Mouse (Mus musculus) erythroblast, embryonic 14.5 days (primary cell): ENCODE data around the gene Man2a2. TPM values are rescaled to one million over a fixed set of nuclear protein-coding genes. Genes with fewer than 3 reads are reported as not detected.
"Not testable (repeated sequence)": the region's sequence is repeated elsewhere in the genome, so short reads cannot be mapped to it uniquely, and the experiment has no call there.

Source experiments
- H3K27me3 ChIP-seq: 2 replicates; pipeline ENCODE4 v1.6.1; 2012; ENCODE audit warnings: inconsistent platforms; ENCODE audit not compliant: control insufficient read depth
- H3K36me3 ChIP-seq: 2 replicates; pipeline ENCODE4 v1.6.1; 2012; ENCODE audit warnings: mild to moderate bottlenecking, inconsistent platforms; ENCODE audit not compliant: control insufficient read depth
- H3K4me1 ChIP-seq: 2 replicates; pipeline ENCODE4 v1.6.1; 2012; ENCODE audit warnings: inconsistent platforms; ENCODE audit not compliant: control insufficient read depth
- H3K4me3 ChIP-seq: replicated peaks from 2 replicates; pipeline ENCODE3; 2012; ENCODE audit warnings: moderate library complexity, mild to moderate bottlenecking, inconsistent platforms
- H3K9me3 ChIP-seq: 2 replicates; pipeline ENCODE4 v1.6.1; 2012; ENCODE audit warnings: low read length, inconsistent platforms, mixed read lengths; ENCODE audit not compliant: control insufficient read depth
- GATA1 ChIP-seq: IDR thresholded peaks from 2 replicates; pipeline ENCODE4 v1.6.1; 2012; ENCODE audit warnings: low read length, inconsistent platforms, mixed read lengths
- TAL1 ChIP-seq: IDR thresholded peaks from 3 replicates; pipeline ENCODE4 v1.6.1; 2012; ENCODE audit warnings: low read length, inconsistent platforms, mixed read lengths
- polyA plus RNA-seq: library from polyadenylated mRNA; stranded (reverse); fragments of >175 nt; gene quantifications from 2 replicates; pipeline ENCODE4 v1.2.3, GENCODE M21; 2012

The Man2a2 gene
- polyA plus RNA-seq, 1 experiment, result 0.05 TPM

GRCm38 (mm10) chr7:80401860-80402641 is 30.9 kb upstream of the Man2a2 start:
- Histone ChIP-seq H3K4me3 (peak overlapping the region; percentile 71), H3K9me3 (no peaks in the 10 kb centered on the region), H3K4me1 (peaks cover 33% of the 10 kb centered on the region), H3K27me3 (peaks cover 72% of the 10 kb centered on the region), H3K36me3 (peaks cover 8% of the 10 kb centered on the region)
- TF ChIP-seq GATA1 (no peak), TAL1 (no peak)

DNA sequence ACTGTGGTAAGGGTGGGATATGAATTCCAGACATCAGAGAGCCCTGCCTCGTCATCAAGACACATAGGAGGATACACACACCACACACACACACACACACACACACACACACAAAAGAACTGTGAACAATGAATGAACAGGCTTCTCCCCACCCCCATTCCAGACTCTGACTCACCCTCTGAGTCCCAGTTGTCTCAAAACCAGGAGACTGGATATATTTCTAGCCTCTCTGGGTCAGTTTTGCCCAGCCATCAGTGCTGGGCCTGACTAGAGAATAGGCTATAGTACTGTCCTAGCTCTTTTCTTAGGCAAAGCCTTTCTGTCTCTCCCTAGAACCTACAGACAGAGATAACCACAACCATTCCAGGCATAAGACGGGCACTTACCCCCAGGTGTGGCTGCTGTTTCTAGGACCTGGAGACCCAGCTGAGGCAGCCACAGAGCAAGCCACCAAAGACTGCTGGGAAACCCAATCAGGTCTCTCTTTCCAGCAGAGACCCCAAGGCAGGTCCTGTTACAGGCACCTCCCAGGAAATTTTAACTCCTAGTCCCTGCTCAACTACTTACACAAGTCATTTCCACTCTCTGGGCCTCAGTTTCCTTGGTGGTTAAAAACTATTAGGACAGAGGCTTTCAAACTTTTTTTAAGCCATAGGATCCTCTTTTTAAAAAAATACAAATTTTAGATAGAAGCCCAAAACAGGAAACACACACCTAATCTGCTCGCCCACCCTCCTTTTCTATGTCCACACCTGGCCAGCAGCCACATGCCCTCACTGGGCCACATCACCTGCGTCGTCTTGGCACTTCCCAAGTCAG is 30.1 kb upstream of the Man2a2 start:
- Histone ChIP-seq H3K36me3 (peaks cover 15% of the 10 kb centered on the region), H3K9me3 (no peaks in the 10 kb centered on the region), H3K4me1 (peaks cover 40% of the 10 kb centered on the region), H3K27me3 (peaks cover 64% of the 10 kb centered on the region), H3K4me3 (peak overlapping the region; percentile 71)
- no peak for TF ChIP-seq TAL1
- no peak for TF ChIP-seq GATA1

DNA sequence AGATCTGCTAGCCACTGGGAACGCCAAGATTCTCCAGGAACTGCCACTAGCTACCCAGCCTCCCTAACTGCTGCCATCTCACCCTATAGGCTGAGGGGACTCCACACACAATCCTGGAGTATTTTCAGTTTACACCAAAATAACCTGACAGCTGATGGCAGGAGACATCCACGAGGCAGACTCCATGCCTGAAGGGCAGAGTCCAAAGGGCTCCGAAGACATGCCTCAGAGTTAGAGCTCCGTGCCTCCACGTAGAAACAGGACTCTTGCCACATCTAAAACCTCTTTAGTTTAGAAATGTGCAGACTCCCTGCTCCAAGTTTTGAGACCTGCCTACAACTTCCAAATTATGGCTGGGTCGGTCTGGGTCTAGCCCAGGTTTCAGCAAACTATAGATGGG is 29.4 kb upstream of the Man2a2 start:
- Histone ChIP-seq H3K27me3 (peaks cover 57% of the 10 kb centered on the region), H3K9me3 (no peaks in the 10 kb centered on the region), H3K4me1 (peaks cover 41% of the 10 kb centered on the region), H3K36me3 (peaks cover 19% of the 10 kb centered on the region), H3K4me3 (no peak overlapping the region)
- no peak for TF ChIP-seq TAL1
- no peak for TF ChIP-seq GATA1

GRCm38 (mm10) chr7:80400099-80400498 is 28.9 kb upstream of the Man2a2 start:
- no peak overlapping the region for H3K4me3 ChIP-seq
- H3K4me1 ChIP-seq, result peaks cover 41% of the 10 kb centered on the region
- no peaks in the 10 kb centered on the region for H3K9me3 ChIP-seq
- H3K27me3 ChIP-seq, result peaks cover 52% of the 10 kb centered on the region
- peaks cover 24% of the 10 kb centered on the region for H3K36me3 ChIP-seq
- no peak for TF ChIP-seq TAL1
- TF ChIP-seq GATA1, result no peak

- TF ChIP-seq GATA1, result no peak
- TF ChIP-seq TAL1, result no peak
Observed at GRCm38 (mm10) chr7:80398654-80399444, 27.7 kb upstream of the Man2a2 start.

DNA sequence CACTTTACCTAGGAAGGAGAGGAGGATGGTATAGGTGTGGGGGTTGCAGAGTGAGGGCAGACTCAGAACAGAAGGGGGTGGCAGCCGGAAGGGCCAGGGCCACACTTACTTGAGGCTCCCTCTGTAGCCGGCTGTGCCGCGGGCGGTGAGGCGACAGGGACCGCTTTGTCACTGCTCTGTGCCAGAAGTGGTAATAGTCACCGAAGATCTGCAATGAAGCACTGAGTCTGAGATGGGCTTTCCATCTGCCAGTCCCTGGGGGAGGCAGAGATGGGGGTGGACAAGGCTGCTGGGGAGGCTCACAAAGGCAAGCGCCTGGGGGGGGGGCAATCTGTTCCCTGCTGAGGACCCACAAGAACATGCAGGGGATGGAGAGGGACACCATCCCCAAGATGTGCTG is 26.8 kb upstream of the Man2a2 start:
- no peak for TF ChIP-seq GATA1
- TF ChIP-seq TAL1, result no peak
- no peaks in the 10 kb centered on the region for H3K9me3 ChIP-seq
- peaks cover 31% of the 10 kb centered on the region for H3K27me3 ChIP-seq
- no peak overlapping the region for H3K4me3 ChIP-seq
- peaks cover 26% of the 10 kb centered on the region for H3K4me1 ChIP-seq
- peaks cover 31% of the 10 kb centered on the region for H3K36me3 ChIP-seq

More at GRCm38 (mm10) chr7:80398654-80399444, 27.7 kb upstream of the Man2a2 start:
- Histone ChIP-seq H3K4me1 (peaks cover 32% of the 10 kb centered on the region), H3K4me3 (no peak overlapping the region), H3K9me3 (no peaks in the 10 kb centered on the region), H3K36me3 (peaks cover 24% of the 10 kb centered on the region), H3K27me3 (peaks cover 40% of the 10 kb centered on the region)

GRCm38 (mm10) chr7:80396427-80396826 is 25.3 kb upstream of the Man2a2 start:
- H3K4me3 ChIP-seq, H3K9me3 ChIP-seq: not testable (repeated sequence)
- Histone ChIP-seq H3K27me3 (peaks cover 16% of the 10 kb centered on the region), H3K4me1 (peaks cover 18% of the 10 kb centered on the region), H3K36me3 (peaks cover 45% of the 10 kb centered on the region)

DNA sequence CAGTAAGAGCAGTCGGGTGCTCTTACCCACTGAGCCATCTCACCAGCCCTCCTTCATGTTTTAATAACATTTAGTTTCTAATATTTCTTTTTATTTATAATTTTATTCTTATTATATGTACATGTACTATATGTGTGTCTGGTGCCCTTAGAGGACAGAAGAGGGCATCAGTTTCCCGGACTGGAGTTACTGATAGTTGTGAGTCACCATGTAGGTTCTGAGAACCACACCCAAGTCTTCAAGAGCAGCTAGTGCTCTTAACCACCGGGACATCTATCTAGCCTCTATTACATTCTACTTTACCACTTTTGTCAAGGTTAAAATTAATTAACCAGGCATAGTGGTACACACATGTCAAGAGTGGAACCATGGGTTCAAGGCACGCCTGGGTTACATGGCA is 23.4 kb upstream of the Man2a2 start:
- Histone ChIP-seq H3K27me3 (no peaks in the 10 kb centered on the region; the same call in 1 of the 2 replicates), H3K36me3 (peaks cover 59% of the 10 kb centered on the region), H3K4me1 (peaks cover 14% of the 10 kb centered on the region), H3K4me3 (no peak overlapping the region), H3K9me3 (no peaks in the 10 kb centered on the region)
- TF ChIP-seq GATA1, result no peak
- no peak for TF ChIP-seq TAL1
